Mouse (Mus musculus) midbrain, embryonic 14.5 days (tissue): ENCODE results near the gene Isoc2a. TPM values are rescaled to one million over a fixed set of nuclear protein-coding genes. Genes with fewer than 3 reads are reported as not detected.

Source experiments
- ATAC-seq: fragments of 200-750 bp; cut with Nextera tagmentation; 2 replicates; pipeline ENCODE4 v1.8.0; 2017; ENCODE audit warnings: moderate number of reproducible peaks, moderate library complexity; ENCODE audit not compliant: low FRiP score, low TSS enrichment
- DNase-seq: peaks from one replicate; pipeline ENCODE4 v3.0.0-alpha.2; 2015
- H3K27ac ChIP-seq: fragments of 300-500 bp; sonication (generic); replicated peaks from 2 replicates; pipeline ENCODE4 v1.5.1; 2014; ENCODE audit warnings: mild to moderate bottlenecking, low read depth, low read length, moderate library complexity
- H3K27me3 ChIP-seq: fragments of 300-500 bp; sonication (generic); 2 replicates; pipeline ENCODE4 v1.6.1; 2014; ENCODE audit warnings: low read length, control low read depth, mixed read lengths; ENCODE audit not compliant: control insufficient read depth, insufficient read depth
- H3K36me3 ChIP-seq: fragments of 300-500 bp; sonication (generic); 2 replicates; pipeline ENCODE4 v1.6.1; 2014; ENCODE audit warnings: low read length, control low read depth; ENCODE audit not compliant: control insufficient read depth, insufficient read depth
- H3K4me1 ChIP-seq: fragments of 300-500 bp; sonication (generic); 2 replicates; pipeline ENCODE4 v1.6.1; 2014; ENCODE audit warnings: mild to moderate bottlenecking, antibody characterized with exemption, low read length, control low read depth; ENCODE audit not compliant: control insufficient read depth, insufficient read depth
- H3K4me2 ChIP-seq: fragments of 300-500 bp; sonication (generic); 2 replicates; pipeline ENCODE4 v1.6.1; 2014; ENCODE audit warnings: mild to moderate bottlenecking, low read length, moderate library complexity
- H3K4me3 ChIP-seq: fragments of 300-500 bp; sonication (generic); replicated peaks from 2 replicates; pipeline ENCODE4 v1.5.1; 2014; ENCODE audit warnings: low read depth, low read length
- H3K9ac ChIP-seq: fragments of 300-500 bp; sonication (generic); replicated peaks from 2 replicates; pipeline ENCODE4 v1.6.1; 2014; ENCODE audit warnings: mild to moderate bottlenecking, low read length, moderate library complexity
- H3K9me3 ChIP-seq: fragments of 300-500 bp; sonication (generic); 2 replicates; pipeline ENCODE4 v1.6.1; 2016; ENCODE audit warnings: low read length, control low read depth, mixed read lengths; ENCODE audit not compliant: control insufficient read depth
- WGBS: fragments of 180-500 bp; shearing (Covaris S2); extraction: QIAGEN DNeasy Blood & Tissue Kit; methylation state at CpG from one replicate; pipeline ENCODE4 v1.1.7; 2014; 5-methylcytosine and 5-hydroxymethylcytosine counted together
- polyA plus RNA-seq: library from polyadenylated mRNA; unstranded; fragments of >200 nt; fragmentation: Nextera tagmentation; extraction: Ambion mirVana; gene quantifications from 2 replicates; pipeline ENCODE4 v1.2.1, GENCODE M21; 2014

Gene Isoc2a
- polyA plus RNA-seq, result 0.43 and 0.54 TPM in 2 replicates

DNA sequence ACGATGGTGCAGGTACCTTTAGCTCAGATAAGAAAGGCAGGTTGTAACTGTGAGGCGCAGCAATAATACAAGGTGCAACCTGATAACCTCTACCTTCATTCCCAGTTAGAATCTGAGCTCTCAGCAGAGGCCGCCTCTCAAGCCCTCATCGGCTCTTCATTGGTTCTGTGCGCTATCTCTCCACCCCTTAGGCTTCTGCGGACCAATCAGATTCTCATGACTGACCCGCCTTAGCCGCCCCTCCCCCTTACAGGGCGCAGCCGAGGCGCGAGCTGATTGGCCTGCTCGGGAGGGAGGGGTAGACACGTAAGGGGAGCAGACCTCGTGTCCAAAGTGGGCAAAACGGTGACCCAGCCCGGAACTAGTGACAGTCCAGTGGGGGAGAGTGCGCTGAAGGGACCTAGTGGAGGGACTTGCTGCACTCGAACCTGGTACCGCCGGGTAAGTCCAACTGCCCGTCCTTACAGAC is at the start of gene Isoc2a:
Isoc2a (plus strand) TSS at position 401 of the 469 bp plus-strand sequence.
- Histone ChIP-seq H3K27ac (peak within 1 kb of the TSS; percentile 61; the same call in 1 of the 2 replicates), H3K9ac (peak within 1 kb of the TSS; percentile 48), H3K4me2 (peak within 1 kb of the TSS; percentile 87), H3K36me3 (no peaks in the 10 kb centered on the region), H3K27me3 (no peaks in the 10 kb centered on the region), H3K4me1 (peaks cover 9% of the 10 kb centered on the region), H3K9me3 (no peaks in the 10 kb centered on the region), H3K4me3 (peak within 1 kb of the TSS; percentile 42)
- peak; percentile 96 for DNase-seq
- peak; percentile 99 for ATAC-seq
- under 1% methylated on average over 22 of the region's 22 CpGs for WGBS

DNA sequence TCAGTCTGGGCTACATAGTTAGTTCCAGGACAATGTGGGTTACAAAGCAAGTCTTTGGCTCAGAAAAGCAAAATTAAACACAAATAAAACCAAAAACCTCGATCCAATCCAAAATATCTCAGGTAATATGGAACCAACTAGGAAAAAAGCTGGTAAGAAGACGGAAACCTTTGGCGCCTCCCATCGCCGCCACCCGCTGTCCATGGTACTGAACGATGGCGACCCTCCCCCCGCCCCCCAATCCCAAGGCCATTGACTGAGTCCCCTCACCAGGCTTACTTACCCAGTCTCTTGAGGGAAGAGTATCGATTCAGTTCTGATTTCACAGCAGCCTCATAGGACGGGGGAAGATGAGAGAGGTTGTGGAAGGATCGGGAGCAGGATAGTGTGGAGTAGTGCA is 46.5 kb upstream of the Isoc2a start:
- H3K27me3 ChIP-seq, result peaks cover 12% of the 10 kb centered on the region
- no peaks in the 10 kb centered on the region for H3K9me3 ChIP-seq
- WGBS, result 9% methylated on average over 12 of the region's 12 CpGs
- ATAC-seq (no peak), DNase-seq (no peak)
- H3K9ac ChIP-seq, result no peak overlapping the region
- no peak overlapping the region for H3K4me3 ChIP-seq
- no peaks in the 10 kb centered on the region for H3K4me1 ChIP-seq
- H3K4me2 ChIP-seq, result no peak overlapping the region
- H3K27ac ChIP-seq, result no peak overlapping the region
- H3K36me3 ChIP-seq, result peaks cover 42% of the 10 kb centered on the region

DNA sequence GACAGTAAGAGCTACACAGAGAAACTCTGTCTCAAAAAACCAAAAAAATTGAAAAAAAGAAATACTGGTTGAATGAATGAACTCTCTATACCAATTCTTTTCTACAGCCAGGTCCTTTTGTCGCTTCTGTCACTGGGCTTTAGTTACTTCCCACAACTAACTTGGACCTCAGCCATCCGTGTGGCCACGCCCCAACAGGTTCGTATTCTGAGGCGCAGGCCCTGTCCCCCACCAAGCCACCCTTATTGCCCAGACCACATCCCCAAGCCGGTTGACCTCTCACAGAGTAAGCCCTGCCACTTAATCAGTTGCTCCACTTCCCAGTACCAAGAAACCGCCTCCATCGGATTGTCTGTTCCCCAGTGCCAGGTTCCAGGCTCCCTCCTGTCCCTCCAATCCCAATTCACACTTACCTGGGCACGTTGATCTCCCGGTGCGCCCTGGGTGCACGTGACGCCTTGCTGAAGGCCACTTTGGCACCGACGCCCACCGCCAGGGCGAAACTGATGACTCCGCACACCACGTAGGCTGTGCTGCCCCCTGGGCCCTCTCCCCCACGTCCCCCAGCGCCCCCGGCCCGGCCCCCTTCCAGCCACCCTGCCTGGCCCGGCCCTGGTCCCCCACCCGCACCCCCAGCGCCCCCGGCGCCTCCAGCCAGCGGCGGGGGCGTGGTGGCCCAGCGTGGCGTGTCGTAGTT is 41.2 kb upstream of the Isoc2a start:
- WGBS, result 5% methylated on average over 33 of the region's 34 CpGs
- Histone ChIP-seq H3K36me3 (0 out of 2 replicates have a peak, but pooled peaks cover 7% of the 10 kb centered on the region), H3K27ac (peak overlapping the region; percentile 90), H3K4me2 (peak overlapping the region; percentile 82), H3K27me3 (peaks cover 8% of the 10 kb centered on the region; the same call in 1 of the 2 replicates), H3K4me1 (no peaks in the 10 kb centered on the region), H3K4me3 (peak overlapping the region; percentile 62), H3K9me3 (no peaks in the 10 kb centered on the region), H3K9ac (peak overlapping the region; percentile 82)
- DNase-seq (no peak), ATAC-seq (peak; percentile 5; the same call in 1 of the 2 replicates)

DNA sequence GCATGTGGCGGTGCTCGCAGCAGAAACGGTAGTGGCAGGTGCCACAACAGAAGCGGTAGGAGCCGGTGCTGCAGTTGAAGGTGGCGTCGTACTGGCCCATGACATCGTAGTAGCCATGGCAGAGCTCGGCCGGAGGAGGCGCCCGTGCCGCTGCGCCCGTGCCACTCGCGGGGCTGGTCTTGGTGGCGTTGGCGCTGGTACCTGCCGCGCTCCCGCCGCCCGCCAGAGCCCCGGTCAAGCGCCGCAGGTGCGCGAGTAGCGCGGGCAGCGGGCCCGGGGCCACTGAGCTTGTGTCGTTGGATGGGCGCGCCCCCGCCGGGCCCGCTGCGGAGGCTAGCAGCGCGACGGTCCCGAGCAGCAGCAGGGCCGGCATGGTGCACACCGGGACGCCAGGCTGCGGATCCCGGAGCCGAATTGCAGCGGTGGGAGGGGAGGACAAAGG is 40.6 kb upstream of the Isoc2a start:
- Histone ChIP-seq H3K4me1 (no peaks in the 10 kb centered on the region), H3K4me2 (peak overlapping the region; percentile 82), H3K9ac (peak overlapping the region; percentile 82), H3K9me3 (no peaks in the 10 kb centered on the region), H3K27me3 (peaks cover 8% of the 10 kb centered on the region; the same call in 1 of the 2 replicates), H3K27ac (peak overlapping the region; percentile 90), H3K36me3 (0 out of 2 replicates have a peak, but pooled peaks cover 7% of the 10 kb centered on the region), H3K4me3 (peak overlapping the region; percentile 62)
- ATAC-seq, result peak; percentile 87
- under 1% methylated on average over 51 of the region's 51 CpGs for WGBS
- DNase-seq, result peak; percentile 88

DNA sequence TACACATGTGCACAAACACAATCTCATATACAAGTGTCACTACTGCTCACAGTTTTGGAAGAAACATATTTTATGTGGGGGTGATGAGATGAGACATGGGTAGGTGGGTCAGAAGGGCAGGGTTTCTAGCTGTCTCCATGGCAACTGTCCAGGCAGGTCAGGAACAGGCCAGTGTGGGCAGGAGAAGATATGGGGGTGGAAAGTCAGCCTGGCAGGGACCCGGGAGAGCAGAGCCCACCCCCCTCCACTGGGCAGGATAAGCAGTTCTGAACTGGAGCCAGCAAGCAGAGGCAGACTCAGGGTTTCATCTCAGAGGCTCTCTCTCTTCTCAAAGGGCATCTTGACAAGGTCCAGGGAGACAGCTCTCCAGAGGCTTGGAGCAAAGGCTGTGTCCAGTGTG is 39.3 kb upstream of the Isoc2a start:
- WGBS, result 15% methylated on average over 1 of the region's 1 CpGs
- peak overlapping the region; percentile 82; the same call in 1 of the 2 replicates for H3K4me2 ChIP-seq
- no peaks in the 10 kb centered on the region for H3K9me3 ChIP-seq
- 0 out of 2 replicates have a peak, but pooled peaks cover 4% of the 10 kb centered on the region for H3K36me3 ChIP-seq
- H3K27ac ChIP-seq, result no peak overlapping the region
- H3K4me3 ChIP-seq, result no peak overlapping the region
- peaks cover 8% of the 10 kb centered on the region for H3K4me1 ChIP-seq
- peaks cover 8% of the 10 kb centered on the region; the same call in 1 of the 2 replicates for H3K27me3 ChIP-seq
- ATAC-seq (no peak), DNase-seq (no peak)
- H3K9ac ChIP-seq, result no peak overlapping the region

DNA sequence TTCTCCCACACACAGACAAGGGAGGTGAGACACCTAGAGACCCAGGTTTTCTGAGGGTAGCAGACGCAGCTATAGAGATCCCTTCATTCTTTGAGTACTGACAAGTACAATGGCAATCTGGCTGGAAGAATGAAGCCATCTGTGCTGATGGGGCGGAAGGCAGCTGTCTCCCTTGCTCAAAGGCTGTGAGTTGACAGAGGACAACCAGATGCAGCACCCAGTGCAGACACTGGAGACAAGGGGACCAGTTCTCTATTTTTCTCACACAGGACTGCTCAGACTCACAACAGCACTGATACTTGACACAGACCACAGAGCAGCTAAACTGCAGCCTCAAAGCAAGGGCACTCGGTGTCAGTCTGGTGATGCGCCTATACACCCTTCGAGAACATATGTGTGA is 34.9 kb upstream of the Isoc2a start:
- 50% methylated on average over 5 of the region's 5 CpGs for whole genome bisulfite sequencing
- no peaks in the 10 kb centered on the region for H3K27me3 ChIP-seq
- ATAC-seq, result no peak

DNA sequence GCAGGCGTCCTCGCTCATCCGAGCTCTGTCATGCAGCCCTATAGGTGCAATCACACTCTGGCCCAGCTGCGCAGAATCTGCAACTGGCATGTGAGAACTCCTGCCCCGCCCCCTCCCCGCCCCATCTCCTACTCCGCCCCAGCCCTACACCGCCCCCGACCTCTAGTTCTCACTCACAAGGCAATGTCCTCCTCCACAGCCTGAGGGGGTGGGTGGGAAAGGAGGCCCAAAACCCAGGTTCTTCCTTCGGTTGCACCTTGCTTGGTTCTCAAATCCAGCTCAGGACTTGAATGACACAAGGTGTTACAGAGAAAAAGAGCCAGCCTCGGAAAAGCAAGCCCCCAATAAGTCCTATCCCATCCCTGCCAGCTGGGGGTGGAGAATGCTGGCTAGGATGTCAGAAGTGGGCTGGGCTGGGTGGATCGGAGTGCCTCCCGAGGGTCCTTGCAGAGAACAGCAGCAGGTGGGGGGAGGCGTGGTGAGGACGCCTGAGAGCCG is 34.3 kb upstream of the Isoc2a start:
- peaks cover 20% of the 10 kb centered on the region for H3K4me1 ChIP-seq
- no peaks in the 10 kb centered on the region for H3K27me3 ChIP-seq
- ATAC-seq, result peak; percentile 32
- 2% methylated on average over 16 of the region's 16 CpGs for WGBS
- peak overlapping the region; percentile 86 for H3K4me2 ChIP-seq
- no peaks in the 10 kb centered on the region for H3K9me3 ChIP-seq
- no peaks in the 10 kb centered on the region for H3K36me3 ChIP-seq
- peak overlapping the region; percentile 85 for H3K27ac ChIP-seq
- DNase-seq, result peak; percentile 74
- H3K9ac ChIP-seq, result peak overlapping the region; percentile 68
- H3K4me3 ChIP-seq, result peak overlapping the region; percentile 64

More for the DNA sequence above, 34.9 kb upstream of the Isoc2a start:
- Histone ChIP-seq H3K4me2 (peak overlapping the region; percentile 86), H3K4me1 (peaks cover 20% of the 10 kb centered on the region), H3K9ac (peak overlapping the region; percentile 68; the same call in 1 of the 2 replicates), H3K9me3 (no peaks in the 10 kb centered on the region), H3K36me3 (no peaks in the 10 kb centered on the region), H3K4me3 (peak overlapping the region; percentile 64), H3K27ac (peak overlapping the region; percentile 85; the same call in 1 of the 2 replicates)
- no peak for DNase-seq

DNA sequence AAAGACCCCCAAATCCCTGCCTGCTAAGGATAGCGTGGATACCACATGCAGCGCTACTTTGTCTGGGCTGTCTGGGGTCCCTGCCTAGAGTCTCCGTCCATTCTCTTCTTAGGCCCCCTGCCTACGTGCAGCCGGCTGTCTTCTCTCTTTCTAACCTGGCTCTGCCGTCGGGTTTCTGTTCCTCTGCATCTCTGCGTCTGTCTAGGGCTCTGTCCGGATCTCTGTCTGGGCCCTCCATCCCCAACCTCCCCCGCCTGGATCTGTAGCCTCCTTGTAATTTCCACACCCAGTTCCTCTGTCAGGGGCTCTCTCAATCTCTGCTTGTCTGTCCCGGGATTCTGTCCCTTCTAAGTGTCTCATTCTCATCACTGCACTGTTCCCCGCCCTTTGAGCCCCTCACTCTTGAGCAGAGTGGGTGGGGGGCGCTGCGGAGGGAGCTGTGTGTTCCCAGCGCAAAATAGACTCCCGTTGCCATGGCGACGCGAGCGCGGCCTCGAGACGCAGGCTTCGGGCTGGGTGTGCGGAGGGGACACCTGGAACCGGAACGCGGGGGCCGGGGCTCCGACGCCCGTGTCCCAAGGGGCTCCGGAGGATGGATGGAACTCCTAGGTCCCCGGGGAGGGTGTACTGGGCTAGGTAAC is 33.2 kb upstream of the Isoc2a start:
- DNase-seq (peak; percentile 94), ATAC-seq (peak; percentile 69)
- Histone ChIP-seq H3K4me3 (peak overlapping the region; percentile 64), H3K27ac (peak overlapping the region; percentile 85), H3K27me3 (no peaks in the 10 kb centered on the region), H3K9me3 (no peaks in the 10 kb centered on the region), H3K4me1 (peaks cover 20% of the 10 kb centered on the region), H3K36me3 (no peaks in the 10 kb centered on the region), H3K4me2 (peak overlapping the region; percentile 86), H3K9ac (peak overlapping the region; percentile 68)
- WGBS, result under 1% methylated on average over 34 of the region's 34 CpGs
